Mouse (Mus musculus) adrenal gland (tissue): ENCODE data around the gene Cib3.

ENCODE experiments used
- intact Hi-C: fragments of 180-260 bp; cut with DNase I; formaldehyde crosslinking; loops from one replicate; pipeline ENCODE4 v1.15.1; 2025
- long read RNA-seq, 2 experiments: library from polyadenylated mRNA; unstranded; transcript quantifications; one replicate each; pipeline ENCODE4 v2.0.0; 2020; ENCODE audit warnings: borderline replicate concordance in 1 of 2; ENCODE audit not compliant: insufficient replicate concordance in 1 of 2

Gene Cib3
- long read RNA-seq, experiment 1, result 0 reads
- long read RNA-seq, experiment 2, result 0 reads

GRCm38 (mm10) chr8:72212751-72213150 lies at the start of gene Cib3:
Cib3 (minus strand) TSS chr8:72212837.
- intact Hi-C loops, result no loop called here

DNA sequence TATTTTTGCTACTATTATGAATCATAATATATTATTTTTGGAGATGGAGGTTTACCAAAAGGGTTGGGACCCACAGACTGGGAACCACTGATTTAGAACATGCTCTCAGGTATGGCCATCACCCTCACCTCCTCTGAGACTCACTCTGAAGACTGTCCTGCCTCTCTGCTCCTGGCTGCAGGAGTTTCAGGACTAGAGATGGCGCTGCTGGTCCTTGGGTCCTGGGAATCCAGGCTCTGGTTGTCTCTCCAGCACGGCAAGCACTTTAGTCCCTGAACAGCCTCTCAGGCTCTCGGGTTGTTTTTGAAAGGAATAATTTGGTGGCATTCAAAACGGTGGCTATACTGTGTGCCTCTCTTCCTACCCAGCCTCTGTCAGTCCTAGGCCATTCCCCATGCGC lies 49.2 kb upstream of the Cib3 start:
- intact Hi-C loops, result loop anchor here (1.0 to 5.0 kb wide), 2 partner anchors 60 to 104 kb away; no protein-coding TSS in a partner anchor

- intact Hi-C loops, result loop anchor here (1.0 to 5.0 kb wide), 2 partner anchors 61 to 105 kb away; no protein-coding TSS in a partner anchor
These were observed 48.8 kb upstream of the Cib3 start for GRCm38 (mm10) chr8:72261431-72261830.

DNA sequence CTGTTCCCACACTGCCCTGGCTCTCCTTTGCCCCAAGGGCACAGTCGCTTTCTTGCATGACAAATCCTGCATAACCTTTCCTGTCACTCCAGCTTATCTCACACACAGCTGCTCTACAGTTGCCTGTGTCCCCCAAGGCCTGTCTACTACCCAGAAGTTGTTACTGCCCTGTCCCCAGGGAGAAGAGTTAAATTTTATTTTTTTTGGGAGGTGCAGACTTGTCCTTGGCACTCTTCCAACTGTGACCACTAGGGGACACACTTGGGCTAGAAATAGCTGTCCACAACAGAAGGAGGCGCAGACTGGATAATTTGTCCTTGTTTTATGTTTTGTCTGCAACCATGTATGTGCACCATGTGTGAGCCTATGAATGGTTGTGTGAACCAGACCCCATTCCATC lies 48.4 kb upstream of the Cib3 start:
- intact Hi-C loops, result loop anchor here (1.0 to 5.0 kb wide), 2 partner anchors 61 to 105 kb away; no protein-coding TSS in a partner anchor

GRCm38 (mm10) chr8:72260585-72260984 lies 47.9 kb upstream of the Cib3 start:
- intact Hi-C loops, result loop anchor here (5.0 kb wide), 1 partner anchor 62 kb away; no protein-coding TSS in a partner anchor

- intact Hi-C loops, result loop anchor here (5.0 kb wide), 2 partner anchors 62 to 83 kb away; no protein-coding TSS in a partner anchor
These were observed 47.2 kb upstream of the Cib3 start for GRCm38 (mm10) chr8:72259862-72260261.

- intact Hi-C loops, result loop anchor here (5.0 kb wide), 1 partner anchor 81 kb away; no protein-coding TSS in a partner anchor
These were observed 45.2 kb upstream of the Cib3 start for GRCm38 (mm10) chr8:72257902-72258238.

GRCm38 (mm10) chr8:72257171-72257901 lies 44.7 kb upstream of the Cib3 start:
- intact Hi-C loops, result loop anchor here (5.0 kb wide), 1 partner anchor 80 kb away; no protein-coding TSS in a partner anchor

DNA sequence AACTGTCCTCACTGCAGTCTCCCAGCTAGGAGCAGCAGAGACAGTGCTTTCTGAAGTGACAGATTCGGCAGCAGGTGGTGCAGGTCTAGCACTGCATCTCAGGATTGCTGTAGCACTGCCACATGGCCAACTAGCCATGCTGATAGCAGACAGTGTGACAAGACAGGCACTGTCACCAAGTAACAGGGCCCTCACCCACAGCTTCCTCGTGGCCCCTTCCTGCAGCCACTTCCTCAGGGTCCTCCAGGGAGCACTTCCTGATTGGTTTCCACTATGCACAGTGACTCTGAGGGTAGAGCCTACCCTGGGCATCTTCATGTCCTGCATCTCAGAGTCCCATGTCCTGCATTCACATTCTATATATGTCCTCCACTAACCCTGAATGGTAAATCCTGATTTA lies 32.0 kb upstream of the Cib3 start:
- intact Hi-C loops, result loop anchor here (5.0 kb wide), 2 partner anchors 37 to 67 kb away; no protein-coding TSS in a partner anchor

DNA sequence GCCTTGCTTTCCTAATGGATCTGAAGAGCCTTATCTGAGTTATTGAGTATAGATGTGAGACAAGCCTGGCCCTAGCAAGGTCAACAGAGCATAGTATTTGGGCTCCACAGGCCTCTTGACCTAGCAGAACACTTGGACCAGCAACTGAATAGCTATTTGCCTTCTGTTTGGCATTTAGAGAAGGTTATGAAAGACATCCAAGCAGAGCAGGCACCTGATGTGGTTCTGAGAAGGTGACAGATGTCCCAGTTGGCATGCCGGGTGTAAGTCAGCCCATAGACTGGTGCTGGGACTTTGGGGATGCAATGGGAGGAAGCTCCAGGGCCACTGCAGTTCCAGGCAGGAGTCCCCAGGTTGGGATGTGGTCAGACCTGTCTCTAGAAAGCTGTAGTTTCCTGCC lies 29.6 kb upstream of the Cib3 start:
- intact Hi-C loops, result loop anchor here (5.0 kb wide), 1 partner anchor 65 kb away; no protein-coding TSS in a partner anchor

DNA sequence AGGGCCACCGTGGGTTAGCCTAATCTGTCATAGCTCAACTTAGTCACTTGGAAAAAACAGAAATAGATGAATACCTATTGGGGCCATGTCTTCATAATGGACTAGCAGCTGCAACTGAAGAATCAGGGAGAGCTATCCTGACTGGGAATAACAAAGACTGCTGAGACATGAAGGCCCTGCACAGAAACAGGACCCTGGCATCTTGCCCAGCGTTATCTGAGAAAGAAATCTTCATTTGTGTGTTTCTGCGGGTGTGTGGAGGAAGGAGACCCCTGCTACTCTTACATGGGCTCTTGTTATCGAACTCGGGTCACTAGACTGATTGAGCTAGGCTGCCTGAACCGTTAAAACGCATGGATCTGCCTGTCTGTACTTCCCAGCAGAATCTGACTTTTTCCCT lies 28.3 kb upstream of the Cib3 start:
- intact Hi-C loops, result loop anchor here (5.0 kb wide), 1 partner anchor 64 kb away; no protein-coding TSS in a partner anchor

GRCm38 (mm10) chr8:72240403-72240763 lies 27.7 kb upstream of the Cib3 start:
- intact Hi-C loops, result loop anchor here (5.0 kb wide), 1 partner anchor 63 kb away; no protein-coding TSS in a partner anchor

DNA sequence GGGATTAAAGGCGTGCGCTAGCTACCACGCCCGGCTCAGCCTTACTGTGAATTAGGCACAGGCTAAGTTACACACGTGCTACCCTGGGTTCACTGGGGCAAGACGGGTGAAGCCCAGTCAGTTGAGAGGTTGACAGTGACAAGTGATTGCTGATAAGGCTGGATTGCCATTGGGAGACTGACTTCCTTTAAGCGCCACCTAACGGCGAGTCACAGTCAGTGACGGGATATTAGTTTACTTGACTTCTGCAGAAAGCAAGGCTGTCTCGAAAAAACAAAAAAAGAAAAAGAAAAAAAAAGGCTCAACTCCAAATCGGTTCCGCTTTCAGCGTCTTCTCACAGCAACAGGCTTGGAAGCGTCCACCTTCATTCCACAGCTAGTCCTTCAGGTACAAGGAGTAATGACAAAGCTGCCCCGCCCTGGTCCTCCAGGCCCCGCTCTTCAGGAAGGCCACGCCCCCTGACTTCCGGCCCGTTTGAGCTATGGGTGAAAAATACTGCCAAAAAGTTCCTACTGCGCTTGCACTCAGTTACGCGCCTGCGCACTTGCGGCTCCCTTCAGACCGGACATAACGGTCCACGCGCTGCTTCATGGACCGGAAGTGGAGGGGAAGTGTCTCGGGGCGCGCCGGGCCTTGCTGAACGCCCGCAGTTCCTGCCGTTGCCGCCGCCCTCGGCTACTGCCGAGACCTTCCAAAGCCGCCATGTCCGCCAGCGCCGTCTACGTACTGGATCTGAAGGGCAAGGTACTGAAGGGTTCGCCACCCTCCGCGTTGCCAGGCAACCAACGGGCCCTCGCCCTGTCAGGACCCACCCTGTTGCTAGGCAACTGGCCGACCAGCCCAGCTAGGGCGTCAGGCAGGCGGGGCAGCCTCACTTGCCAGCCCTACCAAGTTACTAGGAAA lies 27.1 kb upstream of the Cib3 start, which contains the start of gene Ap1m1:
Gene Ap1m1, plus strand, starts transcription at position 520 of the 904 bp plus-strand sequence.
- intact Hi-C loops, result loop anchor here (5.0 kb wide), 1 partner anchor 62 kb away; no protein-coding TSS in a partner anchor

- intact Hi-C loops, result loop anchor here (5.0 kb wide), 1 partner anchor 40 kb away; no protein-coding TSS in a partner anchor
These were observed 10.0 kb upstream of the Cib3 start for GRCm38 (mm10) chr8:72222656-72223055.

GRCm38 (mm10) chr8:72220758-72221157 lies 8.1 kb upstream of the Cib3 start:
- intact Hi-C loops, result loop anchor here (5.0 kb wide), 1 partner anchor 38 kb away; no protein-coding TSS in a partner anchor

DNA sequence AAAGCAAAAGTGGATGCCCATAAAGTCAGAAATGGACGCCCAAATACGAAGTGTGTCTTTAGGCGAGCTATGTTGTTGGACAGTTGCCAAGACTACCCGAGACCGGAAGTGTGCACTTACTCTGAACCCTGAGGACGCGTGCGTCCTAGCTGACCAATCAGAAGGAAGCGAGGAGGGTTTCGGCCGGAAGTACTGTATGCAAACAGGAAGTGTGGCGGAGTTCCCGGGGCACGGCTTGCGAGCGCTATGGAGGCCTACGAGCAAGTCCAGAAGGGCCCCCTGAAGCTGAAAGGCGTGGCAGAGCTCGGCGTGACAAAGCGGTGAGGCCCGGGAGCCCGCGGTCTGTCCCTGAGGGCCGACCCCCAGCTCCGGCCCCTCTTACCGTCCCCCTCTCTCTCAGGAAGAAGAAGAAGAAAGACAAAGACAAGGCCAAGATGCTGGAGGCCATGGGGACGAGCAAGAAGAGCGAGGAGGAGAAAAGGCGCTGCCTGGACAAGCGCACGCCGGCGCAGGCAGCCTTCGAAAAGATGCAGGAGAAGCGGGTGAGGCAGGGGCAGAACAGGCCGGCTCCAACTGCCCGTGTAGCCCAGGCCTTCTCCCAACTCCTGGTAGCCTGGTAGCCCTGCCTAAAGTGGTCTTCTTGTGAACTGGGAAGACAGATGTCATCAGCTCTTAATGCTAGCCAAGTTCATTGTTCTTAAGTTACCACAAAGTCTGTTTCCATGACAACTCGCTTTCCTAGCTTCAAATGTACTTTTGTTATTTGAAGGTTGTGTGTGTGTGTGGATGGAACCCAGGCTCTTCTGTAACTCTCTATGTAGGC lies 7.1 kb upstream of the Cib3 start, which contains the start of gene Fam32a:
Gene Fam32a, plus strand, starts transcription at position 190 of the 823 bp plus-strand sequence.
- intact Hi-C loops, result loop anchor here (5.0 kb wide), 1 partner anchor 37 kb away; no protein-coding TSS in a partner anchor

GRCm38 (mm10) chr8:72218781-72219540 lies 6.3 kb upstream of the Cib3 start:
- intact Hi-C loops, result no loop called here

DNA sequence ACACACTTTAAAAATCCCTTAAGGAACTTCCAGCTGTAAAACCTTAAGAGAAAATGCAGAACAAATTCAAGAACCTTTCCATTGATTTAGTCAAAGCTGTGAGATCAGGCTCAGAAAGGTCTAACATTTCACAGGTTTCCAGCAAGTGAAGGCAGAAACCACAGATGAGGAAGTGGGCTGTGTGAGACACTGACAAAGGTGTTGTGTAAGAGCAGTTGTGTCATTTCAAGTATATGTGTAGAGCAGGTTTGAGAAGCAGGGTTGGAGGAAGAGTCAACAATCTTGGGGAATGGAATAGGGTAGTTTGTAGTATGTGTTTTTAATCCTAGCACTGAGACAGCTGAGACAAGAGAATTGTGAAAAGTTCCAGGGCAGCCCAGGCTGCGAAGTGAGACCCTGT lies 3.2 kb upstream of the Cib3 start:
- intact Hi-C loops, result no loop called here

- intact Hi-C loops, result no loop called here
These were observed 2.4 kb upstream of the Cib3 start for GRCm38 (mm10) chr8:72215060-72215459.
